Mouse (Mus musculus): ENCODE measurements around the gene Atl1. TPM values are rescaled to one million over a fixed set of nuclear protein-coding genes. Genes with fewer than 3 reads are reported as not detected.

Gene Atl1
- 132 and 145 TPM in 2 replicates for polyA plus RNA-seq (2015; fragmentation: Nextera tagmentation; extraction: Ambion mirVana)

GRCm38 (mm10) chr12:69892371-69893251 is at the start of gene Atl1, which contains the start of gene Map4k5:
Atl1 (plus strand) TSS chr12:69892614.
Map4k5 (minus strand) TSS chr12:69893200.

GRCm38 (mm10) chr12:69986786-69987497 is 94.5 kb downstream of the Atl1 start, which contains the start of gene Sav1:
Sav1 (minus strand) TSS chr12:69987002.

Other genes starting within 250 kb of the Atl1 start
- gene Sos2, start 210.8 kb upstream of the Atl1 start, polyA plus RNA-seq (2015; fragmentation: Nextera tagmentation; extraction: Ambion mirVana): 9.9 and 12.1 TPM in 2 replicates
- gene L2hgdh, start 167.7 kb upstream of the Atl1 start, polyA plus RNA-seq (2015; fragmentation: Nextera tagmentation; extraction: Ambion mirVana): 9.9 and 10.2 TPM in 2 replicates
- 40.1 and 43.6 TPM in 2 replicates for gene Atp5s, start 167.7 kb upstream of the Atl1 start, polyA plus RNA-seq (2015; fragmentation: Nextera tagmentation; extraction: Ambion mirVana)
- 22.6 and 26.2 TPM in 2 replicates for gene Cdkl1, start 101.3 kb upstream of the Atl1 start, polyA plus RNA-seq (2015; fragmentation: Nextera tagmentation; extraction: Ambion mirVana)
- 18.8 and 19.5 TPM in 2 replicates for gene Map4k5, start 586 bp downstream of the Atl1 start, polyA plus RNA-seq (2015; fragmentation: Nextera tagmentation; extraction: Ambion mirVana)
- gene Sav1, start 94.4 kb downstream of the Atl1 start, polyA plus RNA-seq (2015; fragmentation: Nextera tagmentation; extraction: Ambion mirVana): 2.7 and 3.2 TPM in 2 replicates
- gene Nin, start 221.1 kb downstream of the Atl1 start, polyA plus RNA-seq (2015; fragmentation: Nextera tagmentation; extraction: Ambion mirVana): 7.2 and 7.5 TPM in 2 replicates

All from neural tube, postnatal 0 days (tissue).